Mouse (Mus musculus) right cerebral cortex, postnatal 36 days (tissue): Measurements from ENCODE around the gene Krtap29-1.

Source experiments
- DNase-seq, 2 experiments: peaks; one replicate each; pipeline ENCODE4 v3.0.0; 2022; ENCODE audit warnings: low spot score in 2 of 2, mixed read lengths in 1 of 2

Krtap29-1 gene

DNA sequence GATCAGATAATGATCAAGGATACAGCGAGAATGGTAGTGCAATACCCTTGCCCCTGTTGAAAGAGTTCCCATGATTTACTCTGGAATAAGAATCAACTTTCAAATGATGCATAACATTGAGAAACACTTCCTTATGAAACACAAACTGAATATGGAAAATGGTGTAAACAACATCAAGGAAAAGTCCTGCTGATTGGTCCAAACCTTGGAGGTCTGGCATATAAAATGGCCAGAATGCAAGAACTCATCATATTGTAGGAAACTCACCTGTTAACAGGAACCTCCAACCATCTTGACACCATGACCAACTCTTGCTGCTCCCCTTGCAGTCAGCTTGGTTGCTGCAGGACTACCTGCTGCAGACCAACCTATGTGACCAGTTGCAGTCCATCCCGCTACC is 30.7 kb downstream of the Krtap29-1 start, which contains the start of gene Krtap9-5:
Krtap9-5 (plus strand) TSS at position 301 of the 400 bp plus-strand sequence.
- no peak for DNase-seq

DNA sequence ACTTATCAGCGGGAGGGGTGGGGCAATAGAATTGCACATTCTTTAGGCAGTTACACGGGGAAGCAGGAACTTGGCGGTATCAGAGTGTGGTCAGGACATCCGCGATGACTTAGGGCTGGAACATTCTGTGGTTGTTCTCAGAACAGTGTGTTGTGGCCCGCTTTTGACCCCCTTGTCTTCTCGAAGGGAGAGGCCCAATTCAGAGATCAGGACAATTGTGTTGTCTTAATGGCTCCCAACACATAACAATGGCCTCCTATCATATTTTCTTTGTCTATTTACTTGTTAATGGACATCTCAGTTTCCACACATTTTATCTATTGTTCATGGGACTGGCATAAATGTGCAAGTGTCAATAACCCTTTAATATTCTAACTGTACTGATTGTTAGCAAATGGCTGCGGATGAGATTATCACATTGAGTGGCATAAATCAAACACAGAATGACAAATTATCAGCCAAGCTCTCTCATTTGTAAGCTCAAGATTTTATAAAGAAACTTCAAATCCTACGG is 41.0 kb downstream of the Krtap29-1 start:
- DNase-seq, result no peak

DNA sequence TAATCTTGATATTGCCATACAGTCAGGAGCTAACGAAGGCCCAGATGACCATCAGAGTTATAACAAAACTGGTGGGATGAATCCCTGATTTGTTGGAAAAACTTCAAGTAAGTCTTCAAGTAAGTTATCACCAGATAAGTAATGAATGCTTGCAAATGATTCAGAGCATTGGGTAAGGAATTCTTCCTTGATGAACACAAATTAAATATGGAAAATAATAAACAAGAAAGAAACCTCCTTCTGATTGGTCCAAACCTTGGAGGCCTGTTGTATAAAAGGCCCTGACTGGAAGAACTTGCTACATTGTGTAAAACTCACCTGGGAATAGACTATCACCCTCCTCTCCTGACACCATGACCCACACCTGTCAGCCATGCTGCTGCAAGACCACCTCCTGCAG is 42.9 kb downstream of the Krtap29-1 start, which contains the start of gene Krtap31-2:
Krtap31-2 (plus strand) TSS at position 301 of the 400 bp plus-strand sequence.
- no peak for DNase-seq
